Mouse (Mus musculus): Measurements from ENCODE around the gene Atf2.

Gene Atf2

DNA sequence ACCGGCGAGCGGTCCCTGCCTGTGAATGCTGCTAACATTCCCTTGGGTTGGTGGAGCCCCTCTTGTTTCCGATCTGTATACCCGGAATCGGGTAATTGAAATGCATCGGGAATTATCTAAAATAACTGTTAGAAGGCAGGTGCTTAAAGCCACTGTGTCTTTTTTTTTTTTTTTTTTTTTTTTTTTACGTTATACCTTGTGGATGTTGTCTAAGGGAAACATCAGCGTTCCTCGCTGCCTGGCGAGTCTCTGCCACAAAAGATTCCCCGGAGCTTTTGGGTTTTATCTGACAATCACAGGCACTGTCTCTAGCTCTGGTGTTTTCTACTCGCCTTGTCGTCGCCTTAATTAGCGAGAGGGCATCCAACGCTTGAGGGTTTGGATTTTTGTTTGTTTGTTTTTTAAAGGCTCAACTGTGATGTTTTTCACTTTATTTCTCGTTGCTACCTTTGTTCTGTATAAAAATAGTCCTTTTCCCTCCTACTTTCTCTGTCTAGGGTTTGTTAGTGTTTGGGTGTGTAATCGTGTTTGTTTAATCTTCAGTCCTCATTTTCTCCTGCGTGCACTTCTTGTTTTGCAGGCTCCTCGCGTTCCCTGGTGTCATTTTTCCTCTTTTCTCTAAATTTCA, 116.6 kb downstream of the Atf2 start:
- in situ Hi-C loops (cut with MboI) = no loop called here

DNA sequence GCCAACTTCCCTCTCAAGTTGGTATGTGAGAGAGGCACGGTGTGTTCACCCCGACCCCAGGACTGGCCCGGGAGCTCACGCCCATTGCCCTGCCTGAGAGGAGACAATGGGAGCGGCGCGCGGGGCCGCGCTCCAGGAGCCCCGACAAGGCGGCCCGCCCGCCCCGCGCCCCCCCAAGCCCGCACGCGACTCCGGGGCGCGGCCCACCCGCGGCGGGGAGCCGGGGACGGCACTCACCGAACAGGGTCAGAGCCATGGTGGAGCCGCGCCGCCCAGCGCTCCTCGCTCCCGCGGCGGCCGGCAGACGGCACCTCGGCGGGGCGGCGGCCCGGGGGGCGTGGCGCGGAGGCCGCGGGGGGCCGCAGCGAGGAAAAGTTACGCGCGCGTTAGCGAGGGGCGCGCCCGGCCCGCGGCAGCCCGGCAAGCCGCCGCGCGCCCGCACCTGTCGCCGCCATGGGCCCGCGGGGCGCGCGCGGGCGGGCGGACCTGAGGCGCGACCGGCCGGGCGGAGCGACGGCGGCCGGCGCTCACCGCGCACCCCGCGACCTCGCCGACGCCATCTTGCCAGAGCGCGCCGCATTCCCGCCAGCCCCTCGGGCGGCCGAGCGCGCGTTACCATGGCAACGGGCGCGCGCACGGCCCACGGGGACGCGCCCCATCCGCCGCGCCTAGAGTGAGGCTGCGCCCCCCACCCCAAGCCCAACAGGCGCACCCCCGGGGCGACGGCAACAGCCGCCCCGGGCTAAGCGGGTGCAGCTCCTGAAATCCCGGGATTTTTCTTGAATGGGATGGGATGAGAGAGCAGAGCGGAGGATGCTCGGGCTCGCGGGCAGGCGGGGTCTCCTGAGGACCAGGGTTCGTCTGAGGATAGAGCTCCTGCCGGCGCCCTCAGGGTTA, 117.4 kb downstream of the Atf2 start, which contains the start of gene Chn1:
TSS of gene Chn1 (minus strand) at position 561 of the 897 bp plus-strand sequence.
- in situ Hi-C loops (cut with MboI) = no loop called here

- in situ Hi-C loops (cut with MboI) = no loop called here
These were observed 119.5 kb downstream of the Atf2 start for GRCm38 (mm10) chr2:73772945-73773344.

DNA sequence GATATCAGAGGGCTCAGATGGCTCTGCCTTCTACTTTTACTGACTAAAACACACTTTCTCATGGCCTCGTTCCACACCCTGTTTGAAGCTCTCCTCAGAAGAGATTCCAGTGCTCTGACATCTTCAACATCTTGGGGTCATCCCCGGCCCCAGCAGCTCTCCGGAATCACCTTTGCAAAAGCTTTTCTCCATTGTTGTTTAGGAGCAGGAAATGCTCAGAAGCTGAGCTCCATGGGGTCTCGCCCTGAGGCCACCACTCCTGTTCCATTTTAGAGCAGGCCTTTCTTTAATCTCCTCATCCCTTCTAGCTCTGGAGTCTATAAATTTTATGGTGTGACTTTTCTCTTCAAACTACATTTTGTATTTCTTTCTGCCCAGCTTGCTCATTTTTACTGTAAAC, 123.8 kb downstream of the Atf2 start:
- in situ Hi-C loops (cut with MboI) = no loop called here

All from mature B cell (primary cell).